Mouse (Mus musculus) cerebellum, adult 9-11 months (tissue): ENCODE measurements around the gene Actl10.

Source experiments
- DNase-seq: peaks from one replicate; pipeline ENCODE4 v3.0.0; 2022

Actl10 gene

DNA sequence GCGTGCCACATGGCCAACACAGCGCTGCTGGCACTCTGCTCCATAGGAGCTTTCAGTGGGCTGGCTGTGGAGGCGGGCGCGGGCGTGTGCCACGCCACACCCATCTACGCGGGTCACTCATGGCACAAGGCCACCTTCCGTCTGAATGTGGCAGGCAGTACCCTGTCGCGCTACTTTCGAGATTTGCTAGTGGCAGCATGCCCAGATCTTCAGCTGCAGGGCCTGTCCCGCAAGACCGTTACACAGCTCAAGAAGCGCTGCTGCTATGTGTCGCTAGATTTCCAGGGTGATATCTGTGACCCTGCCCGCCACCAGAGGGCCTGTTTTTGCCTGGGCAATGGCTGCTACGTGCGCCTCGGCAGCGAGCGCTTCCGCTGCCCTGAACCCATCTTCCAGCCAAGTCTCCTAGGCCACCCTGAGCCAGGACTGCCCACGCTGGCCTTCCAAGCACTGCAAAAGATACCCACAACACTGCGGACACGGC is 890 bp downstream of the Actl10 start:
- DNase-seq = peak; percentile 88

DNA sequence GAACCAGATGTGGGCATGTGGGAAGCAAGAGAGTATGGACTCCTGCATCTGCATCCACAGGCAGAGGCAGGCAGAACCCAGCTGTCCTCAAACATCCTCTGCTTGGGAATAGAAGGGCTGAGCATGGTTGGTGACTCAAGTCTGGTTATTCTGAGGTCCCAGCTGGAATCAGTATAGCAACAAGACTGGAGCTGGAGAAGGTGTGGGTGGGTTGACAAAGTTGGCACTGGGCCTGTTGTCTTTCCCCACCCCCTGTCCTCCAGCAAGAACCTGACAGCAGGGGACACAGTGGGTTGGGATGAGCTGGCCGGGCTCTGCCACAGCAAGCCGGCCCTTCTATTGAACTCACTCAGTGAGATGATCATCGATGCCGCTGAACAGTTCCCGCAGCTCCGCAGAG is 3.7 kb downstream of the Actl10 start:
- peak; percentile 19 for DNase-seq

GRCm38 (mm10) chr2:154557184-154557832 is 5.7 kb downstream of the Actl10 start:
- DNase-seq = peak; percentile 51

GRCm38 (mm10) chr2:154558264-154559039 is 6.9 kb downstream of the Actl10 start, which contains the start of gene Necab3:
Gene Necab3 (minus strand): TSS chr2:154558890.
- DNase-seq = peak; percentile 61

- peak; percentile 35 for DNase-seq
These were observed 12.1 kb downstream of the Actl10 start for GRCm38 (mm10) chr2:154563612-154564170.

GRCm38 (mm10) chr2:154565562-154565961 is 14.0 kb downstream of the Actl10 start:
- peak; percentile 91 for DNase-seq

- DNase-seq = no peak
These were observed 15.1 kb downstream of the Actl10 start for GRCm38 (mm10) chr2:154566641-154567040.

DNA sequence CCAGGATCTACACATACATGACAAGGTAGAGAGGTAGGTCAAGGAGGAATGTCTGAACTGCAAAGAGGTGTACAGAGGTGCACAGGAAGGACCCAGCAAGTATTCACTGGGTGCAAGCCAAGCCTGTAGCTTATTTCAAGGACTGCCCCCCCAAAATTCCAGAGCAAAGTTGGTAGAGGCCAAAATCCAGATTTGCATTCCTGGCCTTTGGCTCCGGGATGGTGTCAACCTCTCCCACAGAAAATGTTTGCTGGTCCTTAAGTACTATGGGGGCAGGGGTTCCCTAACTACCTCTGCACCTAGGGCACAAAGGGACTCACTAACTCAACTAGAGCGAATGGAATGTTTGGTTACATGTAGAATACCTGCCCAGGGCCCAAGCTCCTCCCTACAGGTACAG is 16.2 kb downstream of the Actl10 start:
- peak; percentile 20 for DNase-seq

DNA sequence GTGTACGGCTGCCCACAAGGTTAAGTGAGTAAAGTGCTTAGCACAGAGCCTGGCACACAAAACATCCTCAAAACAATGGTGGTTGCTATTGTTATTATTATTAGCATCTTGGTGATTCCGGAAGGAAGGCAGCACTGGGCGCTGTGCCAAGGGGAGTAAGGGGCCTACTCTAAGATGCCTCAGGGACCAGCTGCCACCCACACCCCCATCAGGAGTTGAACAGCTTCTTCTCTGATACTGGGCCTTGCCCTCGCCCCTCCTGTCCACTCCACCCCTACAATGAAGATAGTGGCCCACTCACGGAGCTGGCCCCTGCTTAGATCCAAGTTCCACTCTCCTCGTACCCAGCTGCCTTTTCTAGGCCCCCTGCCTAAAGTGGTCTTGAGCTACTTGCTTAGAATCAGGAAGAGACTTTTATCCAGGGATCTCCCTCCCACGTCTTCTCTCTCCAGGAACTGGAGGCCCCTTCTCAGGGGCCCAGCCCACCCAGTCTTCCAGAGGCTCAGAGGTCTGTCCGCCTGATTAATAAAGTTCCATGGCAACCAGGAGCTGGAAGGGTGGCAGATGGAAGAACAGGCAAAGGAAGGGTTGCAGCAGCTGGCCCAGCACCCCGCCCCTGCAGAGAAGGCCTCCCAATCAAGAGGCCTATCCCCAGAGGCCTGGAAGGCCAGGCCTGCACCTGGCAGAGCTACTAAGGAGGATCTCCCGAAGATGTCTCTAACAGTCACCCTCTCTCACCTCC is 16.9 kb downstream of the Actl10 start:
- DNase-seq = peak; percentile 51

- no peak for DNase-seq
These were observed 17.6 kb downstream of the Actl10 start for GRCm38 (mm10) chr2:154569071-154569748.

DNA sequence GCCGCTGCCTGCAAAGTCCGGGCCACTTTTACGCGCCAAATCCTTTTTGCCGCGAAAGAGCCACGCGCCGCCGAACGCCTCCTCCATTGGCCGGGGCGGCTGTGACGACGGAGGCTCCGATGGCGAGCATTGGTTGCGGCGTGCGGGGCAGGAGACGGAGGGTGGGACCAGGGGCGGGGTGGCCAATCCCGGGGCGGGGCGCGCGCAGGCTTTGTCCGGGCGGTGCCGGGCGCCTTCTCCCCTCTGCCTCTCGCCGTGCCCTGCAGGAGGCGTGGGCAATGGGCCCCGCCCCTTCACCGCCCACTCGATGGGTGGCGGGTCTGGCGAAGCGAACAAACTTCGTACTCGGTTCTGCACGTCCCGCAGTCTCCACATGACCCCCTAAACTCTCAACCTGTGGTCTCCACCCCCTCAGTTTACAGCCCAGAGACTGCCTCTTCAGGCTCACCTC is 18.3 kb downstream of the Actl10 start, which contains the start of gene E2f1:
TSS of gene E2f1 (minus strand) at position 57 of the 451 bp plus-strand sequence.
- peak; percentile 88 for DNase-seq

- DNase-seq = peak; percentile 27
These were observed 19.1 kb downstream of the Actl10 start for GRCm38 (mm10) chr2:154570666-154571065.

DNA sequence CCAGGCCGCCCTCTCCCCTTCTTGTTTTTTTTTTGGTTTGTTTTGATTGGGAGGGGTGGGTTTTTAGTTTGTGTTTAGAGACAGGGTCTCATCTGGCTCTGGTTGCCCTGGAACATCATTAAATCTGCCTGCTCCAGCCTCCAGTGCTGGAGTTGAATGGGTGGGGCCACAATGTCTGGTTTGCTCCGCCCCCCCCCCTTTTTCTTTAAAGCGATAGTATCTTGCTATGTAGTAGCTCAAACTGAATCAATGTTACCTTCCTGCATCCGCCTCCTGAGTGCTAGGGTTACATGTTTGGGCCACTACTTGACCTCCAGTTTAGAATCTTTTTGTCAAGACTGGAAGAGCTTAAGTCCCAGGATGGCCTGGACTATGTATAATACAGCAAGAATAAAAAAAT is 19.7 kb downstream of the Actl10 start:
- no peak for DNase-seq

GRCm38 (mm10) chr2:154571976-154572375 is 20.4 kb downstream of the Actl10 start:
- DNase-seq = no peak

GRCm38 (mm10) chr2:154572996-154573395 is 21.4 kb downstream of the Actl10 start:
- no peak for DNase-seq

DNA sequence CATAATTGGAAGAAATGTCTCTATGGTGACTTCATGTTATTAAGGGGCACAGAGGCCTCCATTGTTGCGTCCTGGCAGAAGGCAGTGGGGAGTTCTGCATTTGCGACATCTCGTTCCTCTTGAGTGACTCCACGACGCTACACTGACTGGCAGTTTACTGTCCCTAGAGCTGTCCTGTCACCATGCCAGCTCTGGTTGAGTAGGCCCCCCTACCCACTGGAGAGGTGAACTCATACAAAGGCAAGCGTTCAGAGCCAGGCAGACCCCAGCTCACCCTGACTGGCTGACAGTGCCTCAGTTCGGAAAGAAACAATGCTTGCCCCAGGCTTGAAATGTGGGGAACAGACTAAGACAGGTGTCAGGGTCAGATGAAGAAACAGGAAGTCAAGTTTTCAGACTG is 22.7 kb downstream of the Actl10 start:
- DNase-seq = no peak

- DNase-seq = no peak
These were observed 25.5 kb downstream of the Actl10 start for GRCm38 (mm10) chr2:154576876-154577743.

- no peak for DNase-seq
These were observed 26.1 kb downstream of the Actl10 start for GRCm38 (mm10) chr2:154577744-154578067.

DNA sequence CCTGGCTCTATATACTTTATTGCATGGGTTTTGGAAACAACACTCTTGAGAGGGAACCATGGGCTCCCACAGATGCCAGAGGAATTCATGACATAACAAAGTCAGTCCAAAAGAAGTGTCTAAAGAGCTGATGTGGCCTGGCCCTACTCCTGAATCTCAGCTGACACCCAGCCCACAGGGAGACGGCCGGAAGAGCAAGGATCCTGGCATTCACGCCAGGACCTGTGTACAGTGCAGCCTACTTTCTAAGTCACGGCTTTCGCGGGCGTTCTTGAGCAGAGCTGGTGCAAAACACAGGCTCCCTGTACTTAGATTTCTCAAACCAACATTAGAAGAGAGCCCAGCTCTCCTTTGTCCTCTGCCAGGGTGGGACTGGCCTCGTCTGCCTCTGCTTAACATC is 29.0 kb downstream of the Actl10 start:
- DNase-seq = no peak

- DNase-seq = no peak
These were observed 29.8 kb downstream of the Actl10 start for GRCm38 (mm10) chr2:154581421-154581820.
